Mouse (Mus musculus) Patski (cell line): ENCODE results near the gene Smad3. TPM values are rescaled to one million over a fixed set of nuclear protein-coding genes. Genes with fewer than 3 reads are reported as not detected.

ENCODE experiments used
- ATAC-seq: fragments of 100-300 bp; one replicate; pipeline ENCODE4 v1.8.0; 2021
- CTCF ChIA-PET: fragments of 350-600 bp; sonication (Branson Sonifier 250); formaldehyde crosslinking; loops from one replicate; lab custom pipeline; 2022; ENCODE audit warnings: inconsistent platforms; lab: Charles Lee
- POLR2A ChIA-PET: fragments of 350-600 bp; sonication (Branson Sonifier 250); formaldehyde crosslinking; loops from one replicate; lab custom pipeline; 2022; ENCODE audit warnings: antibody characterized with exemption, inconsistent platforms; lab: Charles Lee
- DNase-seq: peaks from one replicate; pipeline ENCODE4 v3.0.0-alpha.2; 2011; ENCODE audit warnings: low read depth, low spot score
- H3K27me3 ChIP-seq: fragments of 371-371 bp; one replicate; pipeline ENCODE4 v1.5.1; 2021
- CTCF ChIP-seq: fragments of 100-300 bp; IDR thresholded peaks from one replicate; pipeline ENCODE4 v1.5.1; 2021
- in situ Hi-C: fragments of 300-500 bp; cut with MboI; formaldehyde crosslinking; loops from 3 replicates; pipeline ENCODE4 v1.11.1; 2018; ENCODE audit warnings: low pct_unique_long_range_greater_than_20kb, mixed read lengths
- polyA plus RNA-seq: library from polyadenylated mRNA; unstranded; gene quantifications from one replicate; pipeline ENCODE4 v1.2.3, GENCODE M21; 2021

The Smad3 gene
- polyA plus RNA-seq, 1 experiment from 2014 or later = 107 TPM

- in situ Hi-C loops = no loop called here
Observed at GRCm38 (mm10) chr9:63649841-63650545, 107.8 kb downstream of the Smad3 start.

GRCm38 (mm10) chr9:63648520-63648918, 109.3 kb downstream of the Smad3 start:
- no peak for ATAC-seq

More at GRCm38 (mm10) chr9:63649841-63650545, 107.8 kb downstream of the Smad3 start:
- ATAC-seq (no peak), DNase-seq (no peak)
- ChIA-PET CTCF (interaction anchor here (1.7 to 2.9 kb wide), 2 partner anchors 22 to 49 kb away, joined by 5 to 7 read pairs; no protein-coding TSS in a partner anchor), POLR2A (interaction anchor here (1.5 kb wide), 1 partner anchor 107 kb away, joined by 4 read pairs; no protein-coding TSS in a partner anchor)
- H3K27me3 ChIP-seq = no peaks in the 10 kb centered on the region
- TF ChIP-seq CTCF = no peak

GRCm38 (mm10) chr9:63647581-63648519, 109.9 kb downstream of the Smad3 start:
- DNase-seq (peak; percentile 60), ATAC-seq (peak; percentile 41)
- ChIA-PET POLR2A (no interaction called here), CTCF (interaction anchor here (1.0 kb wide), 1 partner anchor 15 kb away, joined by 3 read pairs; no protein-coding TSS in a partner anchor)
- in situ Hi-C loops = no loop called here
- no peak for TF ChIP-seq CTCF
- H3K27me3 ChIP-seq = no peaks in the 10 kb centered on the region

More at GRCm38 (mm10) chr9:63648520-63648918, 109.3 kb downstream of the Smad3 start:
- in situ Hi-C loops = no loop called here
- ChIA-PET CTCF (no interaction called here), POLR2A (no interaction called here)
- DNase-seq = no peak
- TF ChIP-seq CTCF = no peak
- H3K27me3 ChIP-seq = no peaks in the 10 kb centered on the region

- in situ Hi-C loops = no loop called here
- POLR2A ChIA-PET = interaction anchor here (0.7 kb wide), 1 partner anchor 9 kb away, joined by 3 read pairs; no protein-coding TSS in a partner anchor
- H3K27me3 ChIP-seq = no peaks in the 10 kb centered on the region
- CTCF ChIA-PET = no interaction called here
- no peak for ATAC-seq
- DNase-seq = no peak
- no peak for TF ChIP-seq CTCF
Observed at GRCm38 (mm10) chr9:63645084-63645483, 112.7 kb downstream of the Smad3 start.

GRCm38 (mm10) chr9:63644011-63644410, 113.8 kb downstream of the Smad3 start:
- CTCF ChIA-PET = no interaction called here
- ATAC-seq (no peak), DNase-seq (no peak)
- in situ Hi-C loops = loop anchor here (5.0 kb wide), 1 partner anchor 198 kb away; no protein-coding TSS in a partner anchor
- no peaks in the 10 kb centered on the region for H3K27me3 ChIP-seq
- TF ChIP-seq CTCF = no peak
- POLR2A ChIA-PET = no interaction called here

- ChIA-PET POLR2A (interaction anchor here (0.6 kb wide), 1 partner anchor 11 kb away, joined by 3 read pairs; no protein-coding TSS in a partner anchor), CTCF (no interaction called here)
- TF ChIP-seq CTCF = no peak
- in situ Hi-C loops = loop anchor here (5.0 kb wide), 1 partner anchor 200 kb away; no protein-coding TSS in a partner anchor
- no peaks in the 10 kb centered on the region for H3K27me3 ChIP-seq
- DNase-seq (no peak), ATAC-seq (no peak)
Observed at GRCm38 (mm10) chr9:63641983-63642646, 115.7 kb downstream of the Smad3 start.

- H3K27me3 ChIP-seq = no peaks in the 10 kb centered on the region
Observed at GRCm38 (mm10) chr9:63636113-63636512, 121.7 kb downstream of the Smad3 start.

GRCm38 (mm10) chr9:63633334-63633733, 124.5 kb downstream of the Smad3 start:
- ChIA-PET POLR2A (no interaction called here), CTCF (interaction anchor here (0.8 kb wide), 1 partner anchor 27 kb away, joined by 3 read pairs; no protein-coding TSS in a partner anchor)
- DNase-seq = no peak
- in situ Hi-C loops = no loop called here
- TF ChIP-seq CTCF = no peak
- no peaks in the 10 kb centered on the region for H3K27me3 ChIP-seq
- no peak for ATAC-seq

More at GRCm38 (mm10) chr9:63636113-63636512, 121.7 kb downstream of the Smad3 start:
- TF ChIP-seq CTCF = no peak
- no peak for ATAC-seq
- ChIA-PET POLR2A (interaction anchor here (0.8 kb wide), 1 partner anchor 9 kb away, joined by 3 read pairs; no protein-coding TSS in a partner anchor), CTCF (no interaction called here)
- in situ Hi-C loops = no loop called here
- no peak for DNase-seq

GRCm38 (mm10) chr9:63632924-63633323, 124.9 kb downstream of the Smad3 start:
- TF ChIP-seq CTCF = no peak
- DNase-seq (no peak), ATAC-seq (no peak)
- ChIA-PET CTCF (no interaction called here), POLR2A (no interaction called here)
- no peaks in the 10 kb centered on the region for H3K27me3 ChIP-seq
- in situ Hi-C loops = no loop called here

GRCm38 (mm10) chr9:63632045-63632444, 125.7 kb downstream of the Smad3 start:
- ChIA-PET POLR2A (no interaction called here), CTCF (no interaction called here)
- DNase-seq (no peak), ATAC-seq (no peak)
- TF ChIP-seq CTCF = no peak
- H3K27me3 ChIP-seq = no peaks in the 10 kb centered on the region
- in situ Hi-C loops = no loop called here
